Mouse (Mus musculus): Measurements from ENCODE around the gene Kif18b. TPM values are rescaled to one million over a fixed set of nuclear protein-coding genes. Genes with fewer than 3 reads are reported as not detected.

Kif18b gene
- polyA plus RNA-seq, 2 experiments: 6.3 to 19.7 TPM

- no peak overlapping the region for H3K9ac ChIP-seq (replicated peaks)
- 74% methylated on average over 5 of the region's 5 CpGs for WGBS (ENCODE audit: insufficient replicate concordance)
- no peaks in the 10 kb centered on the region for H3K27me3 ChIP-seq (ENCODE audit: control insufficient read depth, insufficient read depth, low read length)
- DNase-seq (ENCODE audit: low read depth in 3 of 3, low spot score in 3 of 3): no peak
- H3K4me3 ChIP-seq (ENCODE audit: insufficient read depth in 1 of 2, low read depth in 2 of 2, low read length in 2 of 2): no peak overlapping the region
- ATAC-seq (ENCODE audit: insufficient read depth): no peak
- peaks cover 0 to 2% of the 10 kb centered on the region in 2 experiments; a peak in 2 of 4 replicates for H3K4me1 ChIP-seq (replicated peaks; ENCODE audit: control insufficient read depth in 2 of 2, insufficient read depth in 2 of 2, low read length in 1 of 2)
- peaks cover 25% of the 10 kb centered on the region for H3K36me3 ChIP-seq (replicated peaks; ENCODE audit: control insufficient read depth, insufficient read depth, low read depth)
- TF ChIP-seq CTCF (IDR thresholded peaks at IDR 0.05; ENCODE audit: low read depth) (no peak), EP300 (IDR thresholded peaks at IDR 0.05; ENCODE audit: low read depth) (no peak)
- no peaks in the 10 kb centered on the region for H3K9me3 ChIP-seq (ENCODE audit: control insufficient read depth, low read length)
- H3K4me2 ChIP-seq (ENCODE audit: low read depth): no peak overlapping the region
- no peak overlapping the region for H3K27ac ChIP-seq
Observed at GRCm38 (mm10) chr11:102902107-102902506, 22.8 kb downstream of the Kif18b start.

- no peak overlapping the region for H3K4me3 ChIP-seq (ENCODE audit: insufficient read depth in 1 of 2, low read depth in 2 of 2, low read length in 2 of 2)
- DNase-seq (ENCODE audit: low read depth in 3 of 3, low spot score in 3 of 3) (no peak), ATAC-seq (ENCODE audit: insufficient read depth) (no peak)
- no peak overlapping the region for H3K27ac ChIP-seq
- TF ChIP-seq EP300 (IDR thresholded peaks at IDR 0.05; ENCODE audit: low read depth): no peak
- no peak for TF ChIP-seq CTCF (IDR thresholded peaks at IDR 0.05; ENCODE audit: low read depth)
- H3K4me2 ChIP-seq (ENCODE audit: low read depth): no peak overlapping the region
- no peaks in the 10 kb centered on the region for H3K9me3 ChIP-seq (ENCODE audit: control insufficient read depth, low read length)
- H3K36me3 ChIP-seq (replicated peaks; ENCODE audit: control insufficient read depth, insufficient read depth, low read depth): peaks cover 16% of the 10 kb centered on the region
- H3K9ac ChIP-seq (replicated peaks): no peak overlapping the region
- peaks cover 2 to 7% of the 10 kb centered on the region in 2 experiments for H3K4me1 ChIP-seq (replicated peaks; ENCODE audit: control insufficient read depth in 2 of 2, insufficient read depth in 2 of 2, low read length in 1 of 2)
- H3K27me3 ChIP-seq (ENCODE audit: control insufficient read depth, insufficient read depth, low read length): no peaks in the 10 kb centered on the region
- 52% methylated on average over 4 of the region's 4 CpGs for WGBS (ENCODE audit: insufficient replicate concordance)
Observed at GRCm38 (mm10) chr11:102901199-102901598, 23.7 kb downstream of the Kif18b start.

- no peaks in the 10 kb centered on the region for H3K9me3 ChIP-seq (ENCODE audit: control insufficient read depth, low read length)
- DNase-seq (ENCODE audit: low read depth in 3 of 3, low spot score in 3 of 3) (peak; percentile 45 to 63 (median 49)), ATAC-seq (ENCODE audit: insufficient read depth) (no peak)
- no peaks in the 10 kb centered on the region for H3K27me3 ChIP-seq (ENCODE audit: control insufficient read depth, insufficient read depth, low read length)
- no peak within 1 kb of the TSS for H3K27ac ChIP-seq
- peaks cover 5 to 11% of the 10 kb centered on the region in 2 experiments for H3K4me1 ChIP-seq (replicated peaks; ENCODE audit: control insufficient read depth in 2 of 2, insufficient read depth in 2 of 2, low read length in 1 of 2)
- peak; percentile 98 for TF ChIP-seq CTCF (IDR thresholded peaks at IDR 0.05; ENCODE audit: low read depth)
- no peak for TF ChIP-seq EP300 (IDR thresholded peaks at IDR 0.05; ENCODE audit: low read depth)
- H3K9ac ChIP-seq (replicated peaks): no peak within 1 kb of the TSS
- no peak within 1 kb of the TSS for H3K4me2 ChIP-seq (ENCODE audit: low read depth)
- H3K4me3 ChIP-seq (ENCODE audit: insufficient read depth in 1 of 2, low read depth in 2 of 2, low read length in 2 of 2): no peak within 1 kb of the TSS
- WGBS (ENCODE audit: insufficient replicate concordance): 7% methylated on average over 7 of the region's 7 CpGs
- H3K36me3 ChIP-seq (replicated peaks; ENCODE audit: control insufficient read depth, insufficient read depth, low read depth): peaks cover 11% of the 10 kb centered on the region
Observed at GRCm38 (mm10) chr11:102900763-102901162, 24.2 kb downstream of the Kif18b start, which contains the start of gene Gfap. TSS of gene Gfap (minus strand) at chr11:102900912.

- Histone ChIP-seq H3K27ac (no peak overlapping the region), H3K4me2 (ENCODE audit: low read depth) (no peak overlapping the region), H3K4me1 (replicated peaks; ENCODE audit: control insufficient read depth in 2 of 2, insufficient read depth in 2 of 2, low read length in 1 of 2) (peaks cover 21 to 29% of the 10 kb centered on the region in 2 experiments), H3K36me3 (replicated peaks; ENCODE audit: control insufficient read depth, insufficient read depth, low read depth) (no peaks in the 10 kb centered on the region), H3K4me3 (ENCODE audit: insufficient read depth in 1 of 2, low read depth in 2 of 2, low read length in 2 of 2) (no peak overlapping the region), H3K9me3 (ENCODE audit: control insufficient read depth, low read length) (no peaks in the 10 kb centered on the region), H3K27me3 (ENCODE audit: control insufficient read depth, insufficient read depth, low read length) (no peaks in the 10 kb centered on the region; the same call in 1 of the 2 replicates), H3K9ac (replicated peaks) (no peak overlapping the region)
- no peak for DNase-seq (ENCODE audit: low read depth in 3 of 3, low spot score in 3 of 3)
- no peak for ATAC-seq (ENCODE audit: insufficient read depth)
- 75% methylated on average over 9 of the region's 9 CpGs for WGBS (ENCODE audit: insufficient replicate concordance)
- TF ChIP-seq CTCF (IDR thresholded peaks at IDR 0.05; ENCODE audit: low read depth) (no peak), EP300 (IDR thresholded peaks at IDR 0.05; ENCODE audit: low read depth) (no peak)
Observed at GRCm38 (mm10) chr11:102898408-102898807, 26.5 kb downstream of the Kif18b start.

- H3K4me3 ChIP-seq (ENCODE audit: insufficient read depth in 1 of 2, low read depth in 2 of 2, low read length in 2 of 2): no peak overlapping the region
- no peak overlapping the region for H3K4me2 ChIP-seq (ENCODE audit: low read depth)
- 79% methylated on average over 20 of the region's 20 CpGs for WGBS (ENCODE audit: insufficient replicate concordance)
- H3K27ac ChIP-seq: no peak overlapping the region
- H3K4me1 ChIP-seq (replicated peaks; ENCODE audit: control insufficient read depth in 2 of 2, insufficient read depth in 2 of 2, low read length in 1 of 2): peaks cover 31 to 40% of the 10 kb centered on the region in 2 experiments
- ATAC-seq (ENCODE audit: insufficient read depth) (no peak), DNase-seq (ENCODE audit: low read depth in 3 of 3, low spot score in 3 of 3) (no peak)
- no peaks in the 10 kb centered on the region; the same call in 1 of the 2 replicates for H3K27me3 ChIP-seq (ENCODE audit: control insufficient read depth, insufficient read depth, low read length)
- H3K9ac ChIP-seq (replicated peaks): no peak overlapping the region
- H3K36me3 ChIP-seq (replicated peaks; ENCODE audit: control insufficient read depth, insufficient read depth, low read depth): no peaks in the 10 kb centered on the region
- H3K9me3 ChIP-seq (ENCODE audit: control insufficient read depth, low read length): no peaks in the 10 kb centered on the region
- TF ChIP-seq EP300 (IDR thresholded peaks at IDR 0.05; ENCODE audit: low read depth): no peak
- no peak for TF ChIP-seq CTCF (IDR thresholded peaks at IDR 0.05; ENCODE audit: low read depth)
Observed at GRCm38 (mm10) chr11:102896641-102897040, 28.3 kb downstream of the Kif18b start.
